8 mouse cellular contexts compared by ENCODE assay signal in the genomic region with DNA sequence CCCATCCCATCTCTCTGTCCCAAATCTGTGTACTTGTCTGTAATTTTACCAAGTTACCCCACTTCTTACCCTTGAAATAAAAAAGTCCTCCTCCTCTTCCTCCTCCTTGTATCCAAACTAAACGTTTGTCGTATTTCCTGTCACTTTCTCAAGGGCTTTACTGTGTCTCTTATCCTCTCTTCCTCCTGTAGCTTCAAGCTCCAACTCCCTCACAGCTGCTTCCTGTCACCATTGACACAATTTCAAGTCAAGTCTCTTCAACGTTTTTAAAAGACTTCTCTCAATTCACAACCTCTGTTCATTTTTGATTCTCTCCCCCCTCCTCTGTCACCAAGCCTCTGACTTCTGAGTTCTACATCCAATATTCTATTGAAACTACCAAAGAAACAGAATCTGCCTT. TPM values are rescaled to one million over a fixed set of nuclear protein-coding genes. Genes with fewer than 3 reads are reported as not detected.
DNase-seq lines count a peak whose midpoint lies in the region; ATAC-seq lines count a peak whose summit lies in the region.
"Had no signal": no experiment of that assay in that cellular context is flagged by ENCODE, and none has a peak within 500 bp of the region (broad histone marks: within the 10 kb centered on the region; RNA-seq: fewer than 3 reads in every experiment).

A gene (minus strand): TSS at position 119 of the 400 bp plus-strand sequence.

- H3K27ac ChIP-seq in kidney, embryonic 16.5 days (ENCODE audit: low read length): no peak within 1 kb of the TSS
- H3K27ac ChIP-seq in embryonic facial prominence, embryonic 15.5 days (replicated peaks): no peak within 1 kb of the TSS
- no peak within 1 kb of the TSS for H3K27ac ChIP-seq in hindbrain, embryonic 11.5 days (ENCODE audit: low read depth, low read length)

- no peak within 1 kb of the TSS for H3K9ac ChIP-seq in kidney, embryonic 16.5 days (replicated peaks; ENCODE audit: low read length)
- H3K9ac ChIP-seq in embryonic facial prominence, embryonic 15.5 days: no peak within 1 kb of the TSS
- H3K9ac ChIP-seq in hindbrain, embryonic 11.5 days (ENCODE audit: low read depth, low read length): no peak within 1 kb of the TSS

- H3K27me3 ChIP-seq in kidney, embryonic 16.5 days (ENCODE audit: insufficient read depth, low read length): no peaks in the 10 kb centered on the region
- no peaks in the 10 kb centered on the region for H3K27me3 ChIP-seq in embryonic facial prominence, embryonic 15.5 days
- no peaks in the 10 kb centered on the region for H3K27me3 ChIP-seq in hindbrain, embryonic 11.5 days (ENCODE audit: control insufficient read depth, insufficient read depth, low read length)
- H3K27me3 ChIP-seq: Patski had no signal

- ATAC-seq in kidney, embryonic 16.5 days (ENCODE audit: low FRiP score, low TSS enrichment): no peak
- ATAC-seq in embryonic facial prominence, embryonic 15.5 days (ENCODE audit: insufficient number of reproducible peaks, low FRiP score, low TSS enrichment, low read depth): no peak
- ATAC-seq in hindbrain, embryonic 11.5 days (ENCODE audit: low FRiP score): no peak
- ATAC-seq in CD4-positive, CD25-positive, alpha-beta regulatory T cell, adult 4 months: no peak
- ATAC-seq: Patski had no signal

- H3K4me1 ChIP-seq in kidney, embryonic 16.5 days (ENCODE audit: insufficient read depth, low read length): no peaks in the 10 kb centered on the region
- H3K4me1 ChIP-seq in embryonic facial prominence, embryonic 15.5 days: no peaks in the 10 kb centered on the region
- no peaks in the 10 kb centered on the region for H3K4me1 ChIP-seq in hindbrain, embryonic 11.5 days (replicated peaks; ENCODE audit: control insufficient read depth, insufficient read depth, low read length)

- no peak within 1 kb of the TSS for H3K4me3 ChIP-seq in kidney, embryonic 16.5 days (ENCODE audit: low read length)
- no peak within 1 kb of the TSS for H3K4me3 ChIP-seq in embryonic facial prominence, embryonic 15.5 days (replicated peaks)
- H3K4me3 ChIP-seq in hindbrain, embryonic 11.5 days (ENCODE audit: low read depth, low read length): no peak within 1 kb of the TSS

- no peaks in the 10 kb centered on the region for H3K9me3 ChIP-seq in kidney, embryonic 16.5 days (ENCODE audit: low read length)
- no peaks in the 10 kb centered on the region for H3K9me3 ChIP-seq in embryonic facial prominence, embryonic 15.5 days (replicated peaks)
- no peaks in the 10 kb centered on the region for H3K9me3 ChIP-seq in hindbrain, embryonic 11.5 days (ENCODE audit: control insufficient read depth, low read length)

- H3K36me3 ChIP-seq in kidney, embryonic 16.5 days (ENCODE audit: insufficient read depth, low read length): no peaks in the 10 kb centered on the region
- no peaks in the 10 kb centered on the region for H3K36me3 ChIP-seq in embryonic facial prominence, embryonic 15.5 days
- no peaks in the 10 kb centered on the region for H3K36me3 ChIP-seq in hindbrain, embryonic 11.5 days (ENCODE audit: control insufficient read depth, insufficient read depth, low read length)

- 26% methylated on average over 3 of the region's 3 CpGs for WGBS in kidney, embryonic 16.5 days
- WGBS in embryonic facial prominence, embryonic 15.5 days: 38% methylated on average over 3 of the region's 3 CpGs
- 74% methylated on average over 3 of the region's 3 CpGs for WGBS in hindbrain, embryonic 11.5 days

- DNase-seq in kidney, postnatal 25 days: no peak
- DNase-seq in hindbrain, embryonic 11.5 days (ENCODE audit: low spot score): no peak
- peak; percentile 23 for DNase-seq in naive thymus-derived CD4-positive, alpha-beta T cell, adult 2 months (ENCODE audit: low read depth)
- DNase-seq in cerebellum, postnatal 10 days: no peak

- no peak within 1 kb of the TSS for H3K4me2 ChIP-seq in kidney, embryonic 16.5 days (replicated peaks; ENCODE audit: low read depth, low read length)
- H3K4me2 ChIP-seq in embryonic facial prominence, embryonic 15.5 days (replicated peaks): no peak within 1 kb of the TSS
- H3K4me2 ChIP-seq in hindbrain, embryonic 11.5 days (replicated peaks; ENCODE audit: low read depth, low read length): no peak within 1 kb of the TSS

RNA-seq across cellular contexts. Expression of the gene that starts here (rescaled TPM):
- 10.9 and 12.3 TPM in 2 replicates for polyA plus RNA-seq in kidney, embryonic 16.5 days (2015; fragmentation: Nextera tagmentation; extraction: Ambion mirVana)
- 46.5 and 48.3 TPM in 2 replicates for polyA plus RNA-seq in embryonic facial prominence, embryonic 15.5 days (2015; fragmentation: Nextera tagmentation; extraction: Ambion mirVana)
- 12.8 and 14.3 TPM in 2 replicates for polyA plus RNA-seq in hindbrain, embryonic 11.5 days (2014; fragmentation: Nextera tagmentation; extraction: Ambion mirVana)
- polyA plus RNA-seq in CD4-positive, CD25-positive, alpha-beta regulatory T cell, adult 4 months (2017; shearing (Covaris generic)): 1 to 10 TPM in 1 of 2 experiments, under 1 TPM in 1; 0.75 to 1.7 TPM
- polyA plus RNA-seq: Patski had no signal
